Mouse (Mus musculus) neural tube, embryonic 14.5 days (tissue): ENCODE data around the gene Olfr555. TPM values are rescaled to one million over a fixed set of nuclear protein-coding genes. Genes with fewer than 3 reads are reported as not detected.
"Not testable (repeated sequence)": the region's sequence is repeated elsewhere in the genome, so short reads cannot be mapped to it uniquely, and the experiment has no call there.

ENCODE experiments used
- ATAC-seq: fragments of 200-750 bp; cut with Nextera tagmentation; 2 replicates; pipeline ENCODE4 v1.8.0; 2017; ENCODE audit warnings: low read depth, mild to moderate bottlenecking, moderate TSS enrichment, moderate library complexity
- H3K27ac ChIP-seq: fragments of 300-500 bp; sonication (generic); 2 replicates; pipeline ENCODE4 v1.5.1; 2014; ENCODE audit warnings: low read depth, mild to moderate bottlenecking, control low read depth, low read length, moderate library complexity, mixed read lengths
- H3K27me3 ChIP-seq: fragments of 300-500 bp; sonication (generic); 2 replicates; pipeline ENCODE4 v1.6.1; 2014; ENCODE audit warnings: low read length; ENCODE audit not compliant: control insufficient read depth, insufficient read depth
- H3K36me3 ChIP-seq: fragments of 300-500 bp; sonication (generic); 2 replicates; pipeline ENCODE4 v1.6.1; 2014; ENCODE audit warnings: low read length, mixed read lengths; ENCODE audit not compliant: control insufficient read depth, insufficient read depth
- H3K4me1 ChIP-seq: fragments of 300-500 bp; sonication (generic); 2 replicates; pipeline ENCODE4 v1.6.1; 2014; ENCODE audit warnings: low read length; ENCODE audit not compliant: control insufficient read depth, insufficient read depth
- H3K4me2 ChIP-seq: fragments of 300-500 bp; sonication (generic); 2 replicates; pipeline ENCODE4 v1.6.1; 2014; ENCODE audit warnings: mild to moderate bottlenecking, low read depth, low read length, control low read depth
- H3K4me3 ChIP-seq: fragments of 300-500 bp; sonication (generic); 2 replicates; pipeline ENCODE4 v1.5.1; 2014; ENCODE audit warnings: low read depth, low read length, control low read depth, mixed read lengths
- H3K9ac ChIP-seq: fragments of 300-500 bp; sonication (generic); replicated peaks from 2 replicates; pipeline ENCODE4 v1.6.1; 2014; ENCODE audit warnings: low read depth, mild to moderate bottlenecking, control low read depth, low read length, mixed read lengths
- H3K9me3 ChIP-seq: fragments of 300-500 bp; sonication (generic); 2 replicates; pipeline ENCODE4 v1.6.1; 2016; ENCODE audit warnings: low read length; ENCODE audit not compliant: control insufficient read depth
- WGBS: fragments of 180-500 bp; shearing (Covaris S2); extraction: QIAGEN DNeasy Blood & Tissue Kit; methylation state at CpG from one replicate; pipeline ENCODE4 v1.1.7; 2014; 5-methylcytosine and 5-hydroxymethylcytosine counted together
- polyA plus RNA-seq: library from polyadenylated mRNA; unstranded; fragments of >200 nt; fragmentation: Nextera tagmentation; extraction: Ambion mirVana; gene quantifications from 2 replicates; pipeline ENCODE4 v1.2.1, GENCODE M21; 2014

Olfr555 gene
- polyA plus RNA-seq, result not detected in 2 replicates

- Histone ChIP-seq H3K4me1 (no peaks in the 10 kb centered on the region), H3K27ac (no peak within 1 kb of the TSS), H3K9me3 (no peaks in the 10 kb centered on the region), H3K9ac (no peak within 1 kb of the TSS), H3K4me3 (no peak within 1 kb of the TSS), H3K27me3 (no peaks in the 10 kb centered on the region), H3K4me2 (no peak within 1 kb of the TSS), H3K36me3 (no peaks in the 10 kb centered on the region)
- WGBS, result 71% methylated on average over 1 of the region's 1 CpGs
- ATAC-seq, result no peak
Observed at GRCm38 (mm10) chr7:102658523-102658922, at the start of gene Olfr555. Gene Olfr555 (plus strand): TSS chr7:102658823.

DNA sequence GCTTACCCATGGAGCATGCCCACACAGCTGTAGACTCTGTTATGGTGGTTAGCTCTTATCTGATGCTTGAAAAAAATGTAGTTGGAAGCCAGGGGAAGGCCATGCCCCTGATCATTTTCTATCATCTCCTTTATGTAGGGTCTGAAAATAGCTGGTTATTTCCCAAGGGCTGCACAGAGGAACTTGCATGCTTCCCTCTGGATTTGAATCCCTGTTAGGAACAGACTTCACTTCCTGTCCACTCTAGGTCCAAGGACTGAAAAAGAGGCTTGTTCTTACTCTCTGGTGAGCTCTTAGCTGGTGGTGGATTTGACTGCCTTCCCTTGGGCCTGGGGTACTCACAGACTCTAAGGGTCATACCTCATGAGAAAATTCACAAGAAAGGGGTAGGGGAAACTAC is 40.5 kb upstream of the Olfr555 start, which contains the start of gene Olfr553:
TSS of gene Olfr553 (minus strand) at position 101 of the 400 bp plus-strand sequence.
- H3K36me3 ChIP-seq, result no peaks in the 10 kb centered on the region
- no peaks in the 10 kb centered on the region for H3K27me3 ChIP-seq
- H3K9me3 ChIP-seq, result no peaks in the 10 kb centered on the region
- no peak within 1 kb of the TSS for H3K4me2 ChIP-seq
- no peak within 1 kb of the TSS for H3K9ac ChIP-seq
- no peaks in the 10 kb centered on the region for H3K4me1 ChIP-seq
- H3K27ac ChIP-seq, result no peak within 1 kb of the TSS
- H3K4me3 ChIP-seq, result no peak within 1 kb of the TSS
- ATAC-seq, result no peak

DNA sequence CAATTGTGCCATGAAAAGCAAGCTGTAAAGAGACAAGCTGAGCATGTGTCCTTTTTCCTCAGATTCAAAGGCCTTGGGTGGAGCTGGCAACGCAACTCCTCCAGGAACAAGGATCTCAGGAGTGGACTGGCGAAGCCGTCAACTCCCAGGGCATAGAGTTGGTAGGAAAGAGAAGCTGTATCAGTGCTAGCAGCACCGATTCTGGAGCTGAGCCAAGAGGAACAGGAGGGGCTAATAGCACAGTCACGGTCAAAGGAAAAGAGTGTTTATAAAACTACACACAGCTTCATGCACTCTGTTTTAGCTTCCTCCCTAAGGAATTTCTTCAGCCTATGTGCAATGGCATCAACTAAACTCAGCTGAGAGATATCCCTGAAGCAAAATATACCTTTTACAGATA is 39.0 kb upstream of the Olfr555 start:
- no peak for ATAC-seq
- Histone ChIP-seq H3K27ac (no peak overlapping the region), H3K27me3 (no peaks in the 10 kb centered on the region), H3K4me2 (no peak overlapping the region), H3K4me3 (no peak overlapping the region), H3K9me3 (no peaks in the 10 kb centered on the region), H3K4me1 (no peaks in the 10 kb centered on the region), H3K36me3 (no peaks in the 10 kb centered on the region), H3K9ac (no peak overlapping the region)
- 67% methylated on average over 5 of the region's 5 CpGs for WGBS

DNA sequence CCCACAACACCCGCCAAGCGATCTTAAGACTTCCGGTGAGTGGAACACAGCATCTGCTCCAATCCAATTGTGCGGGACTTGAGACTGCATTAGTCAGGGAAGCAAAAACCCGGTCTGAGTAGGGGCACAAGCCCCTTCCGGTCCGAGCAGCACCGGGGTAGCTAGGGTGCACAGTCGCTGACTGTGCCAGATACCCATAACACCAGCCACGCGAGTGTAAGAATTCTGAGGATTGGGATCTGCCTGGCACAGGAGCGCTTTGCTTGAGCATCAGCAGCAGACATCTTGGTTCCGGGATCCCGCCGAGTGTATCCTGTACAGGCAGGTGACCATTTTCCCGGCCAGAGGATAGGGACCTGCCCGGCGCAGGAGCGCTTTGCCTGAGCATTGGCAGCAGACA is 38.3 kb upstream of the Olfr555 start:
- not testable (repeated sequence) for H3K27ac ChIP-seq, H3K4me3 ChIP-seq, H3K9me3 ChIP-seq, H3K36me3 ChIP-seq, H3K27me3 ChIP-seq, H3K9ac ChIP-seq, ATAC-seq, H3K4me2 ChIP-seq, H3K4me1 ChIP-seq
- 89% methylated on average over 15 of the region's 19 CpGs for WGBS

DNA sequence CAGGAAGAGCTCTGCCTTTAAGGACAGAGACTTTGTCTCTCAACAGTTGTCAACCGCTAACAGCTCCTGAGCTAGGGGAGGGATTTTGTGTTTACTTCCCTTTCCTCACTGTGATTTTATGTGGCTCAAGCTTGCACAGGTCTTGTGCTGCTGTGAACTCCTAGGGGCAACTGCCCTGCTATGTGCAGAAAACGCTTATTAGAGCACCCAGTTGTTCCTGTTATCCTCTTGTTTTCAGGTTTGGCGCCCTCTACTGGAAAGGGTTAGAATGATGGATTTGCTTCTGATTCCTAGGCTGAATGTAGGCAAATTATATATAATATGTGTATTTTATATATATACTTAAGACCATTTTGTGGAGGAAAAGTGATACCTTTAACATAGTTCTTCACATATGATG is 22.0 kb upstream of the Olfr555 start:
- ATAC-seq, result no peak
- Histone ChIP-seq H3K4me1 (no peaks in the 10 kb centered on the region), H3K36me3 (no peaks in the 10 kb centered on the region), H3K9me3 (no peaks in the 10 kb centered on the region), H3K4me3 (no peak overlapping the region), H3K9ac (no peak overlapping the region), H3K27ac (no peak overlapping the region), H3K4me2 (no peak overlapping the region), H3K27me3 (no peaks in the 10 kb centered on the region)
- 32% methylated on average over 3 of the region's 3 CpGs for whole genome bisulfite sequencing

- Histone ChIP-seq H3K27me3 (no peaks in the 10 kb centered on the region), H3K4me1 (no peaks in the 10 kb centered on the region), H3K4me2 (no peak within 1 kb of the TSS), H3K9ac (no peak within 1 kb of the TSS), H3K4me3 (no peak within 1 kb of the TSS), H3K27ac (no peak within 1 kb of the TSS), H3K36me3 (no peaks in the 10 kb centered on the region), H3K9me3 (no peaks in the 10 kb centered on the region)
- no peak for ATAC-seq
- WGBS, result 78% methylated on average over 1 of the region's 1 CpGs
Observed at GRCm38 (mm10) chr7:102638132-102638531, 20.5 kb upstream of the Olfr555 start, which contains the start of gene Olfr554. Gene Olfr554 (plus strand): TSS chr7:102638432.

DNA sequence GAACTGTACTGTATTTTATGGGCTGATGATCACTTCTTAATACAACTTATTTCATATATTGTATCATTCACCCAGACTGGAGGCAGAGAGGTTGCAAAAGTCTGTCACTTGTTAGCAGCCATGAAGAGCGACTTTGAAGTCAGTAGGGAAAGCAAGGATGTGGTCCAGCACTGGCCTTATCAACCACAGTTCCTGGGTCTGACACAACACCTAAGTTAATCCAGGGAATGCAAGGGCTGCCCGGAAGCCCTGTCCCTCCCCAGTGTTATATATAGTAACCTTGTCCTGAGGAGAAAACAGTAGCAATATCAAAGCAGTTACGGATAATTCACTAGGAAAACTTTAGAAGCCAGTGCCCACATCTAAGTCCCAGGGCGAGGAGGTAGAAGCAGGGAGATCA is 13.7 kb upstream of the Olfr555 start:
- H3K27ac ChIP-seq, ATAC-seq: not testable (repeated sequence)

GRCm38 (mm10) chr7:102664599-102664998 is 6.0 kb downstream of the Olfr555 start, which contains the start of gene Olfr556:
Gene Olfr556 (plus strand): TSS chr7:102664899.
- H3K4me2 ChIP-seq, result no peak within 1 kb of the TSS
- no peaks in the 10 kb centered on the region for H3K36me3 ChIP-seq
- ATAC-seq, result no peak
- no peak within 1 kb of the TSS for H3K4me3 ChIP-seq
- H3K4me1 ChIP-seq, result no peaks in the 10 kb centered on the region
- H3K9ac ChIP-seq, result no peak within 1 kb of the TSS
- H3K27ac ChIP-seq, result no peak within 1 kb of the TSS
- H3K9me3 ChIP-seq, result no peaks in the 10 kb centered on the region
- no peaks in the 10 kb centered on the region for H3K27me3 ChIP-seq
- WGBS, result 11% methylated on average over 3 of the region's 3 CpGs

More for the DNA sequence above, 13.7 kb upstream of the Olfr555 start:
- H3K9ac ChIP-seq, H3K27me3 ChIP-seq, H3K4me2 ChIP-seq, H3K9me3 ChIP-seq, H3K36me3 ChIP-seq, H3K4me1 ChIP-seq, H3K4me3 ChIP-seq: not testable (repeated sequence)
- 85% methylated on average over 3 of the region's 4 CpGs for WGBS

- Histone ChIP-seq H3K27me3 (no peaks in the 10 kb centered on the region), H3K4me2 (no peak overlapping the region), H3K4me1 (no peaks in the 10 kb centered on the region), H3K9me3 (no peaks in the 10 kb centered on the region), H3K27ac (no peak overlapping the region), H3K4me3 (no peak overlapping the region), H3K9ac (no peak overlapping the region), H3K36me3 (no peaks in the 10 kb centered on the region)
- no peak for ATAC-seq
- 44% methylated on average over 2 of the region's 2 CpGs for WGBS
Observed at GRCm38 (mm10) chr7:102665378-102665777, 6.8 kb downstream of the Olfr555 start.
